Mouse (Mus musculus) lung, postnatal 0 days (tissue): ENCODE measurements around the gene Pdzk1ip1.

Source experiments
- CTCF ChIP-seq: IDR thresholded peaks from 2 replicates; pipeline ENCODE4 v1.5.1; 2016; ENCODE audit warnings: antibody characterized with exemption, mild to moderate bottlenecking
- EP300 ChIP-seq: IDR thresholded peaks from 2 replicates; pipeline ENCODE4 v1.6.1; 2016; ENCODE audit warnings: antibody characterized with exemption, mild to moderate bottlenecking, control low read depth

- TF ChIP-seq CTCF (no peak), EP300 (peak; percentile 39; the same call in 1 of the 2 replicates)
These were observed 1.6 kb upstream of the Pdzk1ip1 start for GRCm38 (mm10) chr4:115086763-115087415.
